Comparison of ENCODE assay signal across 9 mouse cellular contexts in the genomic region with DNA sequence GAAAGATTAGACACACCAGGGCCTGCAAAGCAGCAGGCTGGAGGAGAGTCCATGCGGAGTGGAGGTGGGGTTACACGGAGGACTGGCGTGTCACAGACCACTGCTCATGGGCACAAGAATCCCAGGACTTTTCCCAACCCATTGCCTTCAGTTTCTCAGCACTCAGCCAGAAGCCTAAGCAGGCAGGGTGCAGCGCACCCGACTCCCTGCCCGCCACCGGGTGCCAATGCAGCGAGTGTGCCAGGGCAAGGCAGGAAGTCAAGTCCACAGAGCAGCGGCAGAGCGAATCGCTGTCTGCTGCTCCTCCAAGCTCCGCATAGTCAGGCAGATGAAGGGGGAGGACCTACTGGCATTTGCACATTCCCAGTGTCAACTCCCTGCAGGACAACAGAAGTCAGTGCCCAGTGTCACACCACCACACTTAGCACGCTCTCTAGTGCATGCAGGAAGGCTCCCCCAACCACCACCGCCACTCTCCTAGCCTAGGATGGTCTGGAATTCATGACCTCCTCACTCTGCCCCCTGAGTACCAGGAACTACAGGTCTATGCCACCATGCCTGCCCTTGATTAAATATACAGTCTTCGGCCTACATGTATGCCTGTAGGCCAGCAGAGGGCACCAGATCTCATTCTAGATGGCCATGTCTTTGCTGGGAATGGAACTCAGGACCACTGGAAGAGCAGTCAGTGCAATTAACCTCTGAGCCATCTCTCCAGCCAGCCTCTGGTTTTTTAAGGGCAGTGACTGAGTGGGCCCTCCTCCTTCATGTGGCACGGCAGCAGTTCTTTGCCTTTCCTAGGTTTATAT. TPM values are rescaled to one million over a fixed set of nuclear protein-coding genes. Genes with fewer than 3 reads are reported as not detected.
DNase-seq lines count a peak whose midpoint lies in the region; ATAC-seq and TF ChIP-seq lines count a peak whose summit lies in the region.
"Had no signal": no experiment of that assay in that cellular context is flagged by ENCODE, and none has a peak within 500 bp of the region (broad histone marks: within the 10 kb centered on the region; RNA-seq: fewer than 3 reads in every experiment).

No protein-coding gene starts in this region.

- H3K9ac ChIP-seq in kidney, embryonic 15.5 days: no peak overlapping the region
- no peak overlapping the region for H3K9ac ChIP-seq in ES-Bruce4 (ENCODE audit: low read depth, poor library complexity, severe bottlenecking)
- no peak overlapping the region for H3K9ac ChIP-seq in neural tube, embryonic 13.5 days
- H3K9ac ChIP-seq: midbrain, embryonic 12.5 days had no signal

- no peak overlapping the region for H3K27ac ChIP-seq in kidney, embryonic 15.5 days
- H3K27ac ChIP-seq in ES-Bruce4 (ENCODE audit: insufficient read depth, low read length): no peak overlapping the region
- no peak overlapping the region for H3K27ac ChIP-seq in bone marrow, adult 2 months (ENCODE audit: control insufficient read depth, insufficient read depth, low read depth, low read length, poor library complexity)
- H3K27ac ChIP-seq in neural tube, embryonic 13.5 days (replicated peaks): no peak overlapping the region
- H3K27ac ChIP-seq: midbrain, embryonic 12.5 days had no signal

- TF ChIP-seq CTCF in ES-Bruce4 (IDR thresholded peaks at IDR 0.05; ENCODE audit: low read depth, low read length): peak; percentile 57
- peak; percentile 58 for TF ChIP-seq CTCF in bone marrow, adult 2 months (IDR thresholded peaks at IDR 0.05; ENCODE audit: control insufficient read depth, insufficient read depth, low read length)

- ATAC-seq in kidney, embryonic 15.5 days (replicated peaks; ENCODE audit: low FRiP score): no peak
- 0 out of 2 replicates have a peak, but pooled peaks have one; percentile 21 for ATAC-seq in neural tube, embryonic 13.5 days (ENCODE audit: low read depth)

- no peak for TF ChIP-seq POLR2A in ES-Bruce4 (IDR thresholded peaks at IDR 0.05; ENCODE audit: insufficient read depth, low read length)
- TF ChIP-seq POLR2A in bone marrow, adult 2 months (IDR thresholded peaks at IDR 0.05; ENCODE audit: borderline replicate concordance, control insufficient read depth, low read depth, low read length): no peak

- peaks cover 19% of the 10 kb centered on the region for H3K4me1 ChIP-seq in kidney, embryonic 15.5 days
- H3K4me1 ChIP-seq in ES-Bruce4 (ENCODE audit: control insufficient read depth, insufficient read depth, low read length): no peaks in the 10 kb centered on the region
- no peaks in the 10 kb centered on the region; the same call in 1 of the 2 replicates for H3K4me1 ChIP-seq in bone marrow, adult 2 months (ENCODE audit: control insufficient read depth, insufficient read depth, low read length)
- peaks cover 19% of the 10 kb centered on the region for H3K4me1 ChIP-seq in neural tube, embryonic 13.5 days (replicated peaks)

- no peak overlapping the region for H3K4me3 ChIP-seq in kidney, embryonic 15.5 days (replicated peaks)
- H3K4me3 ChIP-seq in ES-Bruce4 (ENCODE audit: low read depth, low read length): peak overlapping the region; percentile 21
- no peak overlapping the region for H3K4me3 ChIP-seq in bone marrow, adult 2 months (replicated peaks; ENCODE audit: control insufficient read depth, low read depth, low read length)
- H3K4me3 ChIP-seq in neural tube, embryonic 13.5 days: no peak overlapping the region
- H3K4me3 ChIP-seq: midbrain, embryonic 12.5 days had no signal

- WGBS in kidney, embryonic 15.5 days: 34% methylated on average over 16 of the region's 16 CpGs
- WGBS in bone marrow, adult 2 months: 49% methylated on average over 16 of the region's 16 CpGs
- 42% methylated on average over 16 of the region's 16 CpGs for WGBS in neural tube, embryonic 13.5 days

- no peak overlapping the region for H3K4me2 ChIP-seq in kidney, embryonic 15.5 days
- H3K4me2 ChIP-seq in neural tube, embryonic 13.5 days: no peak overlapping the region
- H3K4me2 ChIP-seq: midbrain, embryonic 12.5 days had no signal

- no peaks in the 10 kb centered on the region for H3K36me3 ChIP-seq in kidney, embryonic 15.5 days
- H3K36me3 ChIP-seq in ES-Bruce4 (ENCODE audit: control insufficient read depth, insufficient read depth, low read length, poor library complexity, severe bottlenecking): no peaks in the 10 kb centered on the region
- no peaks in the 10 kb centered on the region for H3K36me3 ChIP-seq in neural tube, embryonic 13.5 days
- H3K36me3 ChIP-seq: midbrain, embryonic 12.5 days had no signal

- no peak for TF ChIP-seq EP300 in ES-Bruce4 (IDR thresholded peaks at IDR 0.05; ENCODE audit: insufficient read depth, low read depth, low read length)

- no peaks in the 10 kb centered on the region for H3K9me3 ChIP-seq in kidney, embryonic 15.5 days (replicated peaks)
- no peaks in the 10 kb centered on the region for H3K9me3 ChIP-seq in ES-Bruce4 (replicated peaks; ENCODE audit: control insufficient read depth, insufficient read depth, low read length, poor library complexity, severe bottlenecking)
- H3K9me3 ChIP-seq in neural tube, embryonic 13.5 days: no peaks in the 10 kb centered on the region
- H3K9me3 ChIP-seq: midbrain, embryonic 12.5 days had no signal

- H3K27me3 ChIP-seq in kidney, embryonic 15.5 days: peaks cover 10% of the 10 kb centered on the region; the same call in 1 of the 2 replicates
- no peaks in the 10 kb centered on the region for H3K27me3 ChIP-seq in ES-Bruce4 (ENCODE audit: control insufficient read depth, insufficient read depth, low read length, poor library complexity, severe bottlenecking)
- peaks cover 4% of the 10 kb centered on the region; the same call in 1 of the 2 replicates for H3K27me3 ChIP-seq in neural tube, embryonic 13.5 days

- DNase-seq in kidney, adult 18-20 months: peak; percentile 52
- DNase-seq in forelimb bud, embryonic 11.5 days (ENCODE audit: low read depth, low spot score): peak; percentile 60
- peak; percentile 58 to 72 for DNase-seq in kidney, postnatal 4 days
- DNase-seq in left cerebral cortex, adult 11 months (ENCODE audit: low spot score): no peak

RNA-seq across cellular contexts. Expression of a gene that starts 2.5 kb away (rescaled TPM):
- polyA plus RNA-seq in kidney, embryonic 15.5 days (2015; fragmentation: Nextera tagmentation; extraction: Ambion mirVana): 0.23 and 0.46 TPM in 2 replicates
- polyA plus RNA-seq in ES-Bruce4 (2011; ENCODE audit: insufficient read depth, insufficient read length, low read depth, missing spikeins): not detected in 2 replicates
- not detected in 2 replicates for polyA plus RNA-seq in bone marrow, adult 2 months (2011; ENCODE audit: insufficient read depth, insufficient read length, low replicate concordance, missing spikeins)
- 0.17 and 0.23 TPM in 2 replicates for polyA plus RNA-seq in neural tube, embryonic 13.5 days (2015; fragmentation: Nextera tagmentation; extraction: Ambion mirVana)

RNA-seq across cellular contexts. Expression of a gene that starts 5.2 kb away (rescaled TPM):
- 383 and 393 TPM in 2 replicates for polyA plus RNA-seq in kidney, embryonic 15.5 days (2015; fragmentation: Nextera tagmentation; extraction: Ambion mirVana)
- 257 and 268 TPM in 2 replicates for polyA plus RNA-seq in ES-Bruce4 (2011; ENCODE audit: insufficient read depth, insufficient read length, low read depth, missing spikeins)
- 144 and 147 TPM in 2 replicates for polyA plus RNA-seq in bone marrow, adult 2 months (2011; ENCODE audit: insufficient read depth, insufficient read length, low replicate concordance, missing spikeins)
- 260 and 263 TPM in 2 replicates for polyA plus RNA-seq in neural tube, embryonic 13.5 days (2015; fragmentation: Nextera tagmentation; extraction: Ambion mirVana)

RNA-seq across cellular contexts. Expression of a gene that starts 37.4 kb away (rescaled TPM):
- 53.9 and 64.8 TPM in 2 replicates for polyA plus RNA-seq in kidney, embryonic 15.5 days (2015; fragmentation: Nextera tagmentation; extraction: Ambion mirVana)
- polyA plus RNA-seq in ES-Bruce4 (2011; ENCODE audit: insufficient read depth, insufficient read length, low read depth, missing spikeins): 42.3 and 50.4 TPM in 2 replicates
- 6.5 and 18.1 TPM in 2 replicates for polyA plus RNA-seq in bone marrow, adult 2 months (2011; ENCODE audit: insufficient read depth, insufficient read length, low replicate concordance, missing spikeins)
- polyA plus RNA-seq in neural tube, embryonic 13.5 days (2015; fragmentation: Nextera tagmentation; extraction: Ambion mirVana): 58.0 and 62.5 TPM in 2 replicates

RNA-seq across cellular contexts. Expression of a gene that starts 50.2 kb away (rescaled TPM):
- 6.6 and 8.9 TPM in 2 replicates for polyA plus RNA-seq in kidney, embryonic 15.5 days (2015; fragmentation: Nextera tagmentation; extraction: Ambion mirVana)
- polyA plus RNA-seq in ES-Bruce4 (2011; ENCODE audit: insufficient read depth, insufficient read length, low read depth, missing spikeins): 3.3 and 4.0 TPM in 2 replicates
- 5.6 and 12.0 TPM in 2 replicates for polyA plus RNA-seq in bone marrow, adult 2 months (2011; ENCODE audit: insufficient read depth, insufficient read length, low replicate concordance, missing spikeins)
- 5.6 and 5.7 TPM in 2 replicates for polyA plus RNA-seq in neural tube, embryonic 13.5 days (2015; fragmentation: Nextera tagmentation; extraction: Ambion mirVana)

RNA-seq across cellular contexts. Expression of a gene that starts 50.2 kb away (rescaled TPM):
- 8.7 and 10.8 TPM in 2 replicates for polyA plus RNA-seq in kidney, embryonic 15.5 days (2015; fragmentation: Nextera tagmentation; extraction: Ambion mirVana)
- 9.2 and 10.0 TPM in 2 replicates for polyA plus RNA-seq in ES-Bruce4 (2011; ENCODE audit: insufficient read depth, insufficient read length, low read depth, missing spikeins)
- polyA plus RNA-seq in bone marrow, adult 2 months (2011; ENCODE audit: insufficient read depth, insufficient read length, low replicate concordance, missing spikeins): 3.3 and 6.2 TPM in 2 replicates
- 4.3 and 5.3 TPM in 2 replicates for polyA plus RNA-seq in neural tube, embryonic 13.5 days (2015; fragmentation: Nextera tagmentation; extraction: Ambion mirVana)
